Mouse (Mus musculus) lung, postnatal 4 days (tissue): ENCODE measurements around the gene Olfr642.

Experiments used
- DNase-seq, 2 experiments: peaks; one replicate each; pipeline ENCODE4 v3.0.0; 2021

Olfr642 gene

GRCm38 (mm10) chr7:104052566-104052965 lies at the start of gene Olfr642:
TSS of gene Olfr642 (minus strand) at chr7:104052666.
- no peak for DNase-seq

GRCm38 (mm10) chr7:104085365-104085764 lies 32.9 kb upstream of the Olfr642 start, which contains the start of gene Olfr645:
TSS of gene Olfr645 (minus strand) at chr7:104085465.
- DNase-seq, result no peak

- no peak for DNase-seq
Observed at GRCm38 (mm10) chr7:104071769-104072168, 19.3 kb upstream of the Olfr642 start, which contains the start of gene Olfr644. TSS of gene Olfr644 (minus strand) at chr7:104071869.

GRCm38 (mm10) chr7:104061345-104061744 lies 8.9 kb upstream of the Olfr642 start, which contains the start of gene 4930516K23Rik:
TSS of gene 4930516K23Rik (minus strand) at chr7:104061445.
- DNase-seq, result no peak

GRCm38 (mm10) chr7:104059215-104059614 lies 6.7 kb upstream of the Olfr642 start:
- no peak for DNase-seq

- DNase-seq, result no peak
Observed at GRCm38 (mm10) chr7:104050745-104051144, 1.7 kb downstream of the Olfr642 start.

GRCm38 (mm10) chr7:104035145-104035544 lies 17.3 kb downstream of the Olfr642 start, which contains the start of gene Olfr641:
TSS of gene Olfr641 (plus strand) at chr7:104035445.
- DNase-seq, result no peak

GRCm38 (mm10) chr7:104026978-104027377 lies 25.5 kb downstream of the Olfr642 start:
- DNase-seq, result no peak

- no peak for DNase-seq
Observed at GRCm38 (mm10) chr7:104025473-104025872, 27.0 kb downstream of the Olfr642 start, which contains the start of gene Olfr640. TSS of gene Olfr640 (minus strand) at chr7:104025573.

- DNase-seq, result no peak
Observed at GRCm38 (mm10) chr7:104021651-104022050, 30.8 kb downstream of the Olfr642 start.

- DNase-seq, result no peak
Observed at GRCm38 (mm10) chr7:104018953-104019352, 33.5 kb downstream of the Olfr642 start.

GRCm38 (mm10) chr7:104017203-104017602 lies 35.3 kb downstream of the Olfr642 start, which contains the start of gene Olfr639:
TSS of gene Olfr639 (minus strand) at chr7:104017303.
- no peak for DNase-seq

- no peak for DNase-seq
Observed at GRCm38 (mm10) chr7:103999124-103999523, 53.3 kb downstream of the Olfr642 start.

- DNase-seq, result no peak
Observed at GRCm38 (mm10) chr7:103998446-103998845, 54.0 kb downstream of the Olfr642 start, which contains the start of gene Olfr638. TSS of gene Olfr638 (plus strand) at chr7:103998746.
